Mouse (Mus musculus): ENCODE results near the gene Pigp.

The Pigp gene

GRCm38 (mm10) chr16:94371301-94371931 lies at the start of gene Pigp:
TSS of gene Pigp (minus strand) at chr16:94371842.
- DNase-seq (ENCODE audit: low spot score): peak; percentile 73

DNA sequence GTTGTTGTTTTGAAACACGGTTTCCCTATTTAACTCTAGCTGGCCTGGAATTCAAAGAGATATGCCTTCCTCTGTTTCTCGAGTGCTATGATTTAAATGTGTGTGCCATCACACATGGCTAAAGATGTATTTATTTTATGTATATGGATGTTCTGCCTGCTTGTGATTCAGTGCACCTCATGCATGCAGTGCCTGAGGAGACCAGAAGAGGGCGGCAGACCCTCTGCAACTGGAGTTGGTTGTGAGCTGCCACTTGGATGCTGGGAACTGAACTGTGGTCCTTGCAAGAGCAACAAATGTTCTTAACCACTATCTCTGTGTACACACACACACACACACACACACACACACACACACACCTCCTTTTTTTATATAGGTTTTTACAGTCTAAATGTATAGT lies 48.9 kb upstream of the Pigp start:
- no peak for DNase-seq (ENCODE audit: low spot score)

- DNase-seq (ENCODE audit: low spot score): no peak
Observed at GRCm38 (mm10) chr16:94414151-94414550, 42.5 kb upstream of the Pigp start.

GRCm38 (mm10) chr16:94412760-94413159 lies 41.1 kb upstream of the Pigp start:
- DNase-seq (ENCODE audit: low spot score): no peak

DNA sequence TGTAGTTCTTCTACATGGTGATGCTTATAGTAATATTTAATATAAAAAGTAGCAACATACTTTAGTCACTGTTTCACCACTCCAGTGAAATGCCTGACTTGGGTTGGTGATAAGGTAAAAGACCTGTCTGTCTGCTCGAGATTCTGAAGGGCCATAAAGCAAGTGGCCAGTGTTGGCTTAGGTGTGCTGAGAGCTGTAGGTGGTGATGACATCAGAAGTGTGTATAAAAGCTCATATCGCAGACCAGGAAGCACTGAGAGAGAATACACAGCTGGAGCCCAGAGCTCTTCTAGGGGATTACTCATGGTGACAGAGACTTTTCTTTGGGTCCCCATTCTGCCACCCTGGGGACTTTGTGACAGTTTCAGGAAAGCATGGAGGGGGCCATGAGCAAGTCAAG lies 40.6 kb upstream of the Pigp start:
- DNase-seq (ENCODE audit: low spot score): no peak

- DNase-seq (ENCODE audit: low spot score): no peak
Observed at GRCm38 (mm10) chr16:94411287-94411686, 39.6 kb upstream of the Pigp start.

GRCm38 (mm10) chr16:94402185-94402584 lies 30.5 kb upstream of the Pigp start:
- DNase-seq (ENCODE audit: low spot score): peak; percentile 55

GRCm38 (mm10) chr16:94401636-94402035 lies 30.0 kb upstream of the Pigp start:
- no peak for DNase-seq (ENCODE audit: low spot score)

DNA sequence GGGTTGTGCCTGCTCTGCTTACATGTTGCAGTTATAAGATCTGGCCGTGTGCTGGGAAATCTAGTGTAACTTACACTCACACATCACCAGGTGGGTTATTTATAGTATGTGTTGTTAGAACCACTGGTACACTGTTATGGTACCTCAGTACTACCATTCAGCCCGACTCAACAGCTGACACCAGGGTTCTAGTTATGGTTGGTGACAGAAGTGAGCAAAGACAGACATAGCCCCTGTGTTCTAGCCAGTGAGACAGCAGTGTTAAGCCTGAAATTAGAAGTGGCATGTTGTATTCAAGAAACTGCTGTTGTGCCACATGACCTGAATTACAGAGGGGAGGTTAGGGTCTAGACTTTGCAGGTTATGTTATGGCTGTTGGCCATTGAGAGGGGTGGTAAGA lies 27.5 kb upstream of the Pigp start:
- no peak for DNase-seq (ENCODE audit: low spot score)

- no peak for DNase-seq (ENCODE audit: low spot score)
Observed at GRCm38 (mm10) chr16:94396641-94397040, 25.0 kb upstream of the Pigp start.

- DNase-seq (ENCODE audit: low spot score): no peak
Observed at GRCm38 (mm10) chr16:94395051-94395450, 23.4 kb upstream of the Pigp start.

GRCm38 (mm10) chr16:94392299-94392698 lies 20.7 kb upstream of the Pigp start:
- no peak for DNase-seq (ENCODE audit: low spot score)

- no peak for DNase-seq (ENCODE audit: low spot score)
Observed at GRCm38 (mm10) chr16:94387690-94388089, 16.0 kb upstream of the Pigp start.

DNA sequence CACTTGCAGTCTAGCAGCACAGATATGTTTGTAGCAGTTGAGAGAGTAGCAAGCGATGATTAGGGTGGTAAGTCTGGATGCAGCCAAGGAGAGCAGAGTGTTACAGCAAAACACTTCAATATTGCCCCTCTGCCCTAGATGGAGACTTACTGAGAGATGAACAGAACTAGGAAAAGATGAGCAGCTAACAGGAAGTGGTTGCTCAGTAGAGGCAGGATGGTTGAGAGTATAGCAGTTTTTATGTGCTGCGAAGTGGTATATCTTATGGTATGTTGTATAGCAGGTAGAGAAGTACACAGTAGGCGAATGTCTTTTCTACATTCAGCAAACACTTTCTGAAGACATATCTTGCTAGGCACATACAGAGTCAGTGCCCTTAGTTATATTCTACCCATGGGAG lies 11.6 kb upstream of the Pigp start:
- no peak for DNase-seq (ENCODE audit: low spot score)

GRCm38 (mm10) chr16:94379386-94379785 lies 7.7 kb upstream of the Pigp start:
- DNase-seq (ENCODE audit: low spot score): no peak

DNA sequence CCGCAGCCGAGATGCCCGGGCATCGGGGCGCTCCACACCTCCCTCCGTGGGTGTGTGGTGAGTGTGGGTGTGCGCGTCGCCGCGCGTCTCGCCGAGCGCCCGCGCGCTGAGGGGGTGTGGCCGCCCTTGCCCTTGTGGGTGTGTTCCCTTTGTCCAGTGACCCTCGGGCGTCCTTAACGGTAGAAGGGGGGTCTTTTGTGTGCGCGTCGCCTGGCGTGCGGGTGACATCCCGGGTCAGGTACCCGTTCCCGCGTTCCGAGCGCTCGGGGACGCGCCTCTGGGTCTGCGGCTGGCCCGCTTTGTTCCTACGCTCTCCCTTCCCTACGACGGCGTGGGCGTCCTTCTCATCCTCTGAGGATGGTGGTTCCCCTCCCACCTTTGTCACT lies 734 bp downstream of the Pigp start:
- DNase-seq (ENCODE audit: low spot score): peak; percentile 88

- peak; percentile 97 for DNase-seq (ENCODE audit: low spot score)
Observed at GRCm38 (mm10) chr16:94370173-94370914, 1.3 kb downstream of the Pigp start, which contains the start of gene Ttc3. TSS of gene Ttc3 (plus strand) at chr16:94370618.

GRCm38 (mm10) chr16:94369596-94370172 lies 2.0 kb downstream of the Pigp start:
- no peak for DNase-seq (ENCODE audit: low spot score)

DNA sequence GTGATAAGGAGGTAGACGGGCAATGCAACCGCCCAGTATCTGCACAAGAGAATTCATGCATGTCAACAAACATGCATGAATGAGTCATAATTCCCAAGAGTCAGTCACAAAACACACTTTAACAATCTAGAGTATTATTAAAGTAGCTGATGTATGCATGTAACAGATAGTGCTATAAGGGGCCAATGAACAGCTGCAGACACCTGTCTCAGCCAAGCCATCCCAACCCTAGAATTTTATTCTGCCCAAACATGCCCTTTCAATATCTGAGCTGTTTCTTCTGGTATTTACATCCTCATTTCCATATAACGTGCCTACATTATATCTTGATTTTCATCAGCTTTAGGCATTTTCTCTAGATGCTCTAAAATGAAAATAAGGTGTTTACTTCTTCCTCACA lies 6.2 kb downstream of the Pigp start:
- DNase-seq (ENCODE audit: low spot score): no peak

DNA sequence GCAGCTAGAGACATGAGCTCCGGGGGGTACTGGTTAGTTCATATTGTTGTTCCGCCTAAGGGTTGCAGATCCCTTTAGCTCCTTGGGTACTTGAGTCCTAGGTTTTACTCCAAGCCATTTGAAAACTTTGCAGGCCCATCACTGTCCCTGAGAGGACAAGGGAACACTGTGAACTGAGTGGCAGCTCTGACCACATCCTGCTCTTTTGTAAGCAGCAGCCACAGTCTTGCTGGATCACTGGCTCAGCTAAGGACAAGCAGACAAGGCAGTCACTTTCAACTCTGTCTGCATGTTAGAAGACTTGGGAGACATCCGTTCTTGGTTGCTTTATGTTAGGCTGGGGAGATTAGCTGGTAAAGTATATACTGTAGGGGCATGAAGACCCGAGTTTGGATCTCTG lies 7.8 kb downstream of the Pigp start:
- no peak for DNase-seq (ENCODE audit: low spot score)

DNA sequence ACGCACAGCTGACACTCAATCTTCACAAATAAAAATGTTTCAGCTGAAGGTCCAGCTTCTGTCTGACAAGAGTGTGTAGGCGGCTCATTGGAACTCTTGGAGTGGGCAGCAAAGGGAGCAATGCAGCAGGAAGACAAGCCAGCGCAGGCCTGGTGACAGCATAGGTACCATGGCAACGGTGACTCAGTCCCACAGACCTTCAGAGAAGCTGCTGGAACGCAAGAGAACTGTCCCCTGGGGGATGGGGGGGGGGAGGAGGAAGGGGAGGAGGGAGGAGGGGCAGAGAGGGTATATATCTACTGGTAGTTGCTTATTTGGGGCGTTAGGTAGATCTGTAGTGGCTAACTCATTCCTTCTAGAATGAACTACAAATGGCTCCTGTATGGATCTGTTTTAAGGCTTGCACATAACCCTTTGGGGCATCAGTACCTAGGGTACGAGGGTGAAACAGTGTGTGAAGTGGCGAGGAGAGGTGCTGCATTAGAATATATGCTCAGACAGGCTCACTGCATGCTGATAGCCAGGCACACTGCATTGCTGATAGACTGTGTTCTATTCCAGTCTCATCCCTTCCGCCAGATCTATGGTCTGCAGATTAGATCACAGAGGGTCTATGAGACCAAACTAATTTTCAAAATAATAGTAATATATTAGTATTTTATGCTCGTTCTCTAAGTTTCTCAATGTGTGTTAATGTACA lies 9.3 kb downstream of the Pigp start:
- DNase-seq (ENCODE audit: low spot score): no peak

DNA sequence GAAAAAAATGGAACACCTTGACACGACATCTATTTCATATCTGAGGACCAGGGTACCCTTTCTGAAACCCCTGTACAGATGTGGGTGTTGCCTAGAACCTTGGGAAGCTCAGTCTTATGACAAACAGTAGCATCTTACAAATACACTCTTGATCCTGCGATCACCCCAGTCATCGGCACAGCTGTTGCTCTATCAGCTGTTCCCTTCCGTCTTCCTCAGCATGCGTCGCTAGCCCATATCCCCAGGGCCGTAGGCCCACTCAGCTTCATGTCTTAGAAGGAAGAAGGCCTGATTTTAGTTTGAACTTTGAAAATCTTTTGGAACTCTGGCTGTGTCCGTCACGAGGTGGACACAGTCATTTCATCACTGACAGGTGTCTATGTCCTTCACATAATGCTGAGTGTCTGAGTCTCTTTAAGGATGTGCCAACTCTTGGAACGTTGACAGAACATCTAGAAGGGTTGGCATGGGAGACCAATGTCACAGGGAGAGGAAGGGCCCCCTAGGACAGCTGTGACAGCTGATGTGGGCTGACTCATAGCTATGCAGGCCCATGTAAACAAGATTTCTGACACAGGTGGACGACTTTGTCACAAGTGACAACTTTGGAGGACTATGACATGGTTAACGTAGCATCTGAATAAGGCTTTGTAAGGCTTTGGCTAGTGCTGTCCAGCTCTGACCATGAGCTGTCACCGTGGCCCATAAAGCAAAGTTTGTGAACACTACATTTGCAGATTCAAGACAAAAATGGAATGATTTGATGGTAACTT lies 10.9 kb downstream of the Pigp start:
- no peak for DNase-seq (ENCODE audit: low spot score)

All from testis, postnatal 10 days (tissue).